Mouse (Mus musculus) cortical plate, adult 2 months (tissue): ENCODE results near the gene Abtb1.

Source experiments
- CTCF ChIP-seq: fragments of 200-500 bp; IDR thresholded peaks from 2 replicates; pipeline ENCODE4 v1.5.1; 2011; ENCODE audit warnings: mild to moderate bottlenecking, control low read depth, low read length; ENCODE audit not compliant: insufficient read depth; ENCODE audit errors: extremely low read depth
- POLR2A ChIP-seq: fragments of 200-500 bp; IDR thresholded peaks from 2 replicates; pipeline ENCODE4 v1.6.1; 2011; ENCODE audit warnings: mild to moderate bottlenecking, low read length, control low read depth; ENCODE audit not compliant: insufficient read depth; ENCODE audit errors: extremely low read depth

DNA sequence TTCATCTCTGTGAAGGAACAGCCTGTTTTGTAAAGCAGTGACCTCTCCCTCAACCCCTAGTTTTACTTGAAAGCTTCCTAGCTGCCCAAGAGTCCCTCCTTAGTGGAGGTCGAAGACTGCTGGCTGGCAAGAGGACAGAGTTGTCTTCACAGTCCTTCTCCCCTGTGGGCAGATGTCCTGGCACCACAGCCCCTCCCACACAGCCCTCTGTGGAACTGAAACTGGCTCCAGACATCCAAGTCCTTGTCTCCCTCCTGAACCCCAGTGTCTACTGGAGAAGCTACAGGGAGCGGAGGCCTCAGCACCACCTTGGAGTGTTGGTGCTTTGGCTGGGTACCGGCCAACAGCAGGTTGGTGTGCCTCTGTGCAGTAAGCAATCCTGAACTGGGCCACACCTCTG is 26.3 kb downstream of the Abtb1 start:
- TF ChIP-seq CTCF, result no peak
- no peak for TF ChIP-seq POLR2A
